Mouse (Mus musculus) right cerebral cortex, postnatal 10 days (tissue): Measurements from ENCODE around the gene Pcdh15.

ENCODE experiments used
- DNase-seq, 2 experiments: peaks; one replicate each; pipeline ENCODE4 v3.0.0; 2021; ENCODE audit warnings: low spot score in 2 of 2

Pcdh15 gene

GRCm38 (mm10) chr10:73098966-73099845 is at the start of gene Pcdh15:
Gene Pcdh15 (plus strand): TSS chr10:73099342.
- peak; percentile 43 to 48 for DNase-seq

- DNase-seq = no peak
Measured at GRCm38 (mm10) chr10:73052074-73052473, 47.1 kb upstream of the Pcdh15 start.

GRCm38 (mm10) chr10:73059726-73060230 is 39.4 kb upstream of the Pcdh15 start:
- DNase-seq = no peak

- DNase-seq = no peak
Measured at GRCm38 (mm10) chr10:73086703-73087102, 12.4 kb upstream of the Pcdh15 start.

- peak; percentile 74 to 78 for DNase-seq
Measured at GRCm38 (mm10) chr10:73096531-73097135, 2.5 kb upstream of the Pcdh15 start.

GRCm38 (mm10) chr10:73097176-73097575 is 2.0 kb upstream of the Pcdh15 start:
- DNase-seq = peak; percentile 48 to 61

- peak; percentile 89 for DNase-seq
Measured at GRCm38 (mm10) chr10:73097979-73098378, 1.2 kb upstream of the Pcdh15 start.

GRCm38 (mm10) chr10:73099846-73100241 is 702 bp downstream of the Pcdh15 start:
- peak in 1 of 2 experiments; percentile 42 for DNase-seq

- peak; percentile 46 to 64 for DNase-seq
Measured at GRCm38 (mm10) chr10:73103383-73103994, 4.3 kb downstream of the Pcdh15 start.

GRCm38 (mm10) chr10:73105893-73106292 is 6.8 kb downstream of the Pcdh15 start:
- peak; percentile 54 to 62 for DNase-seq

- no peak for DNase-seq
Measured at GRCm38 (mm10) chr10:73137985-73138384, 38.8 kb downstream of the Pcdh15 start.

- DNase-seq = no peak
Measured at GRCm38 (mm10) chr10:73147543-73147942, 48.4 kb downstream of the Pcdh15 start.

- no peak for DNase-seq
Measured at GRCm38 (mm10) chr10:73147978-73148377, 48.8 kb downstream of the Pcdh15 start.

- DNase-seq = peak; percentile 30 to 31
Measured at GRCm38 (mm10) chr10:73154544-73154943, 55.4 kb downstream of the Pcdh15 start.

- no peak for DNase-seq
Measured at GRCm38 (mm10) chr10:73161757-73162156, 62.6 kb downstream of the Pcdh15 start.

GRCm38 (mm10) chr10:73216001-73216400 is 116.9 kb downstream of the Pcdh15 start:
- no peak for DNase-seq

- DNase-seq = no peak
Measured at GRCm38 (mm10) chr10:73242294-73242693, 143.2 kb downstream of the Pcdh15 start.

GRCm38 (mm10) chr10:73280438-73280837 is 181.3 kb downstream of the Pcdh15 start:
- no peak for DNase-seq

GRCm38 (mm10) chr10:73296456-73296855 is 197.3 kb downstream of the Pcdh15 start:
- peak; percentile 30 to 38 for DNase-seq

GRCm38 (mm10) chr10:73301951-73302350 is 202.8 kb downstream of the Pcdh15 start:
- DNase-seq = no peak

- DNase-seq = no peak
Measured at GRCm38 (mm10) chr10:73306677-73307076, 207.5 kb downstream of the Pcdh15 start.

GRCm38 (mm10) chr10:73326861-73327260 is 227.7 kb downstream of the Pcdh15 start:
- no peak for DNase-seq
